Mouse (Mus musculus): Measurements from ENCODE around the gene Naga.

GRCm38 (mm10) chr15:82358431-82359260 lies 19.9 kb upstream of the Naga start:
- TF ChIP-seq CTCF (IDR thresholded peaks at IDR 0.05; ENCODE audit: extremely low read depth, insufficient read length, insufficient replicate concordance, low read depth, low read length) (no peak), POLR2A (IDR thresholded peaks at IDR 0.05; ENCODE audit: low read depth, low read length) (no peak)
